Mouse (Mus musculus) embryonic facial prominence, embryonic 11.5 days (tissue): ENCODE measurements around the gene Slc4a7. TPM values are rescaled to one million over a fixed set of nuclear protein-coding genes. Genes with fewer than 3 reads are reported as not detected.

ENCODE experiments used
- ATAC-seq: fragments of 200-750 bp; cut with Nextera tagmentation; replicated peaks from 2 replicates; pipeline ENCODE4 v1.8.0; 2017; ENCODE audit warnings: low read depth; ENCODE audit not compliant: insufficient number of reproducible peaks, low FRiP score, low TSS enrichment
- DNase-seq: peaks from one replicate; pipeline ENCODE4 v3.0.0-alpha.2; 2015; ENCODE audit warnings: low spot score
- H3K27ac ChIP-seq: fragments of 300-500 bp; sonication (generic); replicated peaks from 2 replicates; pipeline ENCODE4 v1.5.1; 2014; ENCODE audit warnings: mild to moderate bottlenecking, low read depth, low read length, control low read depth
- H3K27me3 ChIP-seq: fragments of 300-500 bp; sonication (generic); 2 replicates; pipeline ENCODE4 v1.6.1; 2014; ENCODE audit warnings: mild to moderate bottlenecking, low read length, moderate library complexity, mixed read lengths; ENCODE audit not compliant: control insufficient read depth, insufficient read depth
- H3K36me3 ChIP-seq: fragments of 300-500 bp; sonication (generic); replicated peaks from 2 replicates; pipeline ENCODE4 v1.6.1; 2014; ENCODE audit warnings: low read depth, mild to moderate bottlenecking, low read length, moderate library complexity, mixed read lengths; ENCODE audit not compliant: control insufficient read depth, insufficient read depth
- H3K4me1 ChIP-seq: fragments of 300-500 bp; sonication (generic); 2 replicates; pipeline ENCODE4 v1.6.1; 2014; ENCODE audit warnings: low read length, mixed read lengths; ENCODE audit not compliant: control insufficient read depth, insufficient read depth
- H3K4me2 ChIP-seq: fragments of 300-500 bp; sonication (generic); 2 replicates; pipeline ENCODE4 v1.6.1; 2014; ENCODE audit warnings: low read depth, mild to moderate bottlenecking, control low read depth, low read length, moderate library complexity
- H3K4me3 ChIP-seq: fragments of 300-500 bp; sonication (generic); 2 replicates; pipeline ENCODE4 v1.5.1; 2014; ENCODE audit warnings: low read depth, low read length, control low read depth
- H3K9ac ChIP-seq: fragments of 300-500 bp; sonication (generic); replicated peaks from 2 replicates; pipeline ENCODE4 v1.6.1; 2014; ENCODE audit warnings: mild to moderate bottlenecking, control low read depth, low read length
- H3K9me3 ChIP-seq: fragments of 300-500 bp; sonication (generic); replicated peaks from 2 replicates; pipeline ENCODE4 v1.6.1; 2016; ENCODE audit warnings: mild to moderate bottlenecking, low read length, inconsistent platforms, mixed read lengths; ENCODE audit not compliant: control insufficient read depth
- WGBS: fragments of 180-500 bp; shearing (Covaris S2); extraction: QIAGEN DNeasy Blood & Tissue Kit; methylation state at CpG from one replicate; pipeline ENCODE4 v1.1.7; 2014; 5-methylcytosine and 5-hydroxymethylcytosine counted together
- polyA plus RNA-seq: library from polyadenylated mRNA; unstranded; fragments of >200 nt; fragmentation: Nextera tagmentation; extraction: Ambion mirVana; gene quantifications from 2 replicates; pipeline ENCODE4 v1.2.1, GENCODE M21; 2014

Slc4a7 gene
- polyA plus RNA-seq, 1 experiment from 2014 or later, result 17.0 TPM

DNA sequence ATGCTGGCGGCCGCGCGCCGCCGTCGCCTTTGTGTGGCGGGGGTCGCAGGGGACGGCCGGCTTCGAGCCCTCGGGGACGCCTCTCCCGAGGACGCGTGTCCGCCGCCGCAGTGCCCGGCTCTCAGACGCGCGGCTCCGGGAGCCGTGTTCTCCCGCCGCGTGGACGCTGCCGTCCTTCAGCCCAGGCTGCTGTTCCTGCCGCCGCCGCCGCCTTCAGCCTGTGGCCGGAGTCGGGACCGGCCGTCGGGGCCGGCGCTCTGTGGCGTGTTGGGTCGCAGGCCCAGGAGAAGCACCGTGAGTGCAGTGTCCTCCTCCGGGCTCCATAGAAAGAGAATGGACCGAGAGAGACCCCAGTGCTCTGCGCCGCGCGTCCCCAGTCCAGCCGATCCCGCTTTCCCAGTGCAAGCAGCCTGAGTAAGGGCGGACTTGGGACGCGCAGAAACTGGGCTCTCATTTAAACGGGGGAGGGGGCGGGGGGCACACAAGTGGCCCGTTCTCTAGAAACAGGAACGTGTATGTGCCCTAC, 1.3 kb downstream of the Slc4a7 start:
- H3K4me1 ChIP-seq, result no peaks in the 10 kb centered on the region
- peak overlapping the region; percentile 94 for H3K27ac ChIP-seq
- DNase-seq (peak; percentile 65), ATAC-seq (peak; percentile 49; the same call in 1 of the 2 replicates)
- H3K4me3 ChIP-seq, result peak overlapping the region; percentile 87
- WGBS, result 0% methylated on average over 41 of the region's 60 CpGs
- H3K36me3 ChIP-seq, result no peaks in the 10 kb centered on the region
- H3K9me3 ChIP-seq, result no peaks in the 10 kb centered on the region
- H3K4me2 ChIP-seq, result peak overlapping the region; percentile 48
- H3K27me3 ChIP-seq, result no peaks in the 10 kb centered on the region
- peak overlapping the region; percentile 98 for H3K9ac ChIP-seq

- Histone ChIP-seq H3K36me3 (no peaks in the 10 kb centered on the region), H3K4me2 (peak overlapping the region; percentile 48), H3K27ac (no peak overlapping the region), H3K9ac (no peak overlapping the region; the same call in 1 of the 2 replicates), H3K27me3 (no peaks in the 10 kb centered on the region), H3K4me1 (no peaks in the 10 kb centered on the region), H3K4me3 (peak overlapping the region; percentile 87), H3K9me3 (no peaks in the 10 kb centered on the region)
- 80% methylated on average over 2 of the region's 2 CpGs for WGBS
- no peak for DNase-seq
- no peak for ATAC-seq
Observed at GRCm38 (mm10) chr14:14704651-14705050, 2.6 kb downstream of the Slc4a7 start.

DNA sequence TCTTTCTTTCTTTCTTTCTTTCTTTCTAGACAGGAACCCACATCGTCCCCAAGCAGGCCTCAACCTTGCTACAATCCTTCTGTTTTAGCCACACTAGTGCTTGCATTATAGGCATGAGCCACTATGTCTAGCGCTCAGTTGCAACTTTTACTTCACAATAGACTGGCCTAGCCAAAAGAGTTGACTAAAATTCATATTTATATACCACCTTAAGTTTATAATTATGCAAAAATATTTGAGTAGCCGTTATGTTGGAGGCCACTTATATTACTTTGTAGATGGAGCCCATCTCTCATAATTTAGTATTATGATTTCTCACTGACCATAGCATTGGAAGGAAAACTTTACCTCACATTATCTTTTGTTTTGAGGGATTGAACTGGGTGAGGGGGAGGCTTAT, 3.0 kb downstream of the Slc4a7 start:
- no peaks in the 10 kb centered on the region for H3K36me3 ChIP-seq
- H3K4me2 ChIP-seq, result no peak overlapping the region
- H3K27ac ChIP-seq, result no peak overlapping the region
- H3K4me3 ChIP-seq, result no peak overlapping the region
- DNase-seq, result no peak
- no peak for ATAC-seq
- WGBS, result 82% methylated on average over 3 of the region's 3 CpGs
- no peaks in the 10 kb centered on the region for H3K9me3 ChIP-seq
- no peak overlapping the region for H3K9ac ChIP-seq
- H3K4me1 ChIP-seq, result no peaks in the 10 kb centered on the region
- H3K27me3 ChIP-seq, result no peaks in the 10 kb centered on the region

DNA sequence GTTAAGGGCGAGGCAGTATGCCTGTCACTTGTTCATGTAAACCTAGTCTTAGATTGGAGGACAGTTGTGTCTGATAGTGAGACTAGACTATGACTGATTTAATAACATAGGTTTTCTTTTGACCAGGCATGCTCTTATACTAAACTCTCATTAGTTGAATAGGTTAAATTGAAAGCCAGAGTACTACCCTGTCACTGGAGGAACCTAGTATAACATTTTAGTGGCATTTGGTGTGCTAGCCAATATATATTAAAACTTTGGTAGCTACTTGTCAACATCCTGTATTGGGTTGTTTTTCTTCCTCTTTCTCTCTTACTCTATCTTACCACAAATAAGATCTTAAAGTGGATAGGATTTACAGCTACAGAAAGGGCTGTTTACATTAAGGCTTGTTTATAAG, 4.3 kb downstream of the Slc4a7 start:
- Histone ChIP-seq H3K4me1 (no peaks in the 10 kb centered on the region), H3K27me3 (no peaks in the 10 kb centered on the region), H3K4me2 (no peak overlapping the region), H3K4me3 (no peak overlapping the region), H3K9ac (no peak overlapping the region), H3K27ac (no peak overlapping the region), H3K9me3 (no peaks in the 10 kb centered on the region), H3K36me3 (no peaks in the 10 kb centered on the region)
- no peak for DNase-seq
- WGBS, result 73% methylated on average over 1 of the region's 1 CpGs
- no peak for ATAC-seq

DNA sequence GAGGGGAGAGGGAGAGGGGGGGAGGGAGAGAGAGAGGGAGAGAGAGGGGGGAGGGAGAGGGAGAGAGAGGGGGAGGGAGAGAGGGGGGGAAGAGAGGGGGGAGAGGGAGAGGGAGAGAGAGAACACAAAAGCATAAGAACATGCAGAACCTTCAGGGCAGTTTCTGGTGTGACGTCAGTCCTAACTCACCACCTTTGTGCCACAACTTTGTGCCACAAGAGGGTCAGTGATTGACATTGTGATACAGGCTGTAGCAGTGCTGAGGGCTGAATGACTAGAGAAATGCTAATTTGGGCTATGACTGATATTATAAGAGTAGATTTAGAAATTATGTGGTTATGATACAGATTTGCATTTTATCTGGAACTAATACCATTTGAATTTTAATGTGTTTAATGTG, 5.0 kb downstream of the Slc4a7 start:
- no peak for ATAC-seq
- no peaks in the 10 kb centered on the region for H3K36me3 ChIP-seq
- WGBS, result 56% methylated on average over 1 of the region's 1 CpGs
- no peaks in the 10 kb centered on the region for H3K9me3 ChIP-seq
- H3K9ac ChIP-seq, result no peak overlapping the region
- H3K4me3 ChIP-seq, result no peak overlapping the region
- H3K27ac ChIP-seq, result no peak overlapping the region
- no peaks in the 10 kb centered on the region for H3K4me1 ChIP-seq
- DNase-seq, result no peak
- no peak overlapping the region for H3K4me2 ChIP-seq
- H3K27me3 ChIP-seq, result no peaks in the 10 kb centered on the region

GRCm38 (mm10) chr14:14709021-14709420, 6.9 kb downstream of the Slc4a7 start:
- no peaks in the 10 kb centered on the region for H3K9me3 ChIP-seq
- no peak overlapping the region for H3K27ac ChIP-seq
- H3K9ac ChIP-seq, result no peak overlapping the region
- no peaks in the 10 kb centered on the region for H3K4me1 ChIP-seq
- WGBS, result 77% methylated on average over 1 of the region's 1 CpGs
- no peak for DNase-seq
- no peaks in the 10 kb centered on the region for H3K27me3 ChIP-seq
- no peak for ATAC-seq
- H3K4me2 ChIP-seq, result no peak overlapping the region
- H3K36me3 ChIP-seq, result no peaks in the 10 kb centered on the region
- H3K4me3 ChIP-seq, result no peak overlapping the region

- no peak overlapping the region for H3K4me2 ChIP-seq
- H3K27ac ChIP-seq, result no peak overlapping the region
- no peaks in the 10 kb centered on the region for H3K9me3 ChIP-seq
- H3K27me3 ChIP-seq, result no peaks in the 10 kb centered on the region
- no peak overlapping the region for H3K4me3 ChIP-seq
- ATAC-seq, result no peak
- no peak for DNase-seq
- H3K4me1 ChIP-seq, result no peaks in the 10 kb centered on the region
- no peak overlapping the region for H3K9ac ChIP-seq
- H3K36me3 ChIP-seq, result no peaks in the 10 kb centered on the region
Observed at GRCm38 (mm10) chr14:14714130-14714529, 12.1 kb downstream of the Slc4a7 start.

DNA sequence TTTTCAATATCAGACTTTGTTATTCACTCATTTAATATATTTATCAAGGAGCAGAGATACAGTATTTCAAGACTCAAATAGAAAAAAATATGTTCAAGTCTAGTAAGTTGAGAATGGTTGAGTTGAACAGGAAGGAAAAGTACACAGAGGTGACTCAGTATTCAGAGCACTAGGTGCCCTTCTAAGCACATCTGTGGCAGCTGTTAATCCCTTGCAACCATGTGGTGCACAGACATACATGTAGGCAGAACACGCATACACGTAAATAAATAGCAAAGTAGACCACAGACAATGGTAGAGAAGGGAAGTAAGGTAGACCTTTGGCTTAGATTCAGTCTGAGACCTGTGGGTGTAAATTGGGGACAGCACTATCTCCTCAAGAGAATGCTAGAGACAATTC, 13.7 kb downstream of the Slc4a7 start:
- 90% methylated on average over 2 of the region's 2 CpGs for WGBS
- Histone ChIP-seq H3K4me3 (no peak overlapping the region), H3K9ac (no peak overlapping the region), H3K36me3 (no peaks in the 10 kb centered on the region), H3K4me1 (no peaks in the 10 kb centered on the region), H3K27ac (no peak overlapping the region), H3K4me2 (no peak overlapping the region), H3K27me3 (no peaks in the 10 kb centered on the region), H3K9me3 (no peaks in the 10 kb centered on the region)
- ATAC-seq (no peak), DNase-seq (no peak)
